9 mouse cellular contexts compared by ENCODE assay signal in the genomic region with DNA sequence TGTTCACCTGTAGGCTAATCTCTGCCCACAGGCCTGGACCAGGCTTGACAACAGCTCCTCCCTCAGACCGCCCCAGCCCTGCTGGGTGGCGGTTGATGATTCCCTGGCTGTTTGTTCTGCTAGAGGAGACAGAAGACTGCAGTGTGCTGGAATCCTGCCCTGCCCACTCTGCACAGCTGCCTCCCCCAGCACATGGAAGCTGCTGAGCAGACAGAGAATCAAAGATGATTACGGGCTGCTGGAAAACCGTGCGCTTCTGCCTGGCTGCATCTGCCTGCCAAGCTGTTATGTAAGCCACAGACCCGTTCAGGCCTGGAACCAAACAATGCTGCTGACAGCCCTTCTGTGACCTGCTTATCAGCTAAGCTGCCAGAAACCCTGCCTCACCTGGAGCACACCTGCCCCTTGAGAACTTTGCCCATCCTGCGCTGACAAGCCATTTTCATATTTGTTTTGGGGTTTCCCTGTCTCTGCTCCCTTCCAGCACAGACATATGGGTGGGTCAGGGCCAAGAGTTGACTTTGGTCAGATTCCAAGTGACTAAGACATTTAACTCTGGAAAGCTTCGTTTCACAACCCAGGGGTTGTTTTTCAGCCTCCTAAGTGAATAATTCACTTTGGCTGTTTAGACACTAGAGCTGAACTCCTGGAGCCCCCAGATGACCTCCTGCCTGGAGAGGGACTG. TPM values are rescaled to one million over a fixed set of nuclear protein-coding genes. Genes with fewer than 3 reads are reported as not detected.
DNase-seq lines count a peak whose midpoint lies in the region; ATAC-seq and TF ChIP-seq lines count a peak whose summit lies in the region.
"Had no signal": no experiment of that assay in that cellular context is flagged by ENCODE, and none has a peak within 500 bp of the region (broad histone marks: within the 10 kb centered on the region; RNA-seq: fewer than 3 reads in every experiment).

No protein-coding gene starts in this region.

- peak; percentile 94 for ATAC-seq in hindbrain, embryonic 15.5 days (ENCODE audit: low FRiP score, low read depth)
- ATAC-seq in lung, postnatal 0 days = peak; percentile 94

- intact Hi-C loops in gastrocnemius, adult 2 months (cut with DNase I) = no loop called here

- no peaks in the 10 kb centered on the region for H3K27me3 ChIP-seq in hindbrain, embryonic 15.5 days
- H3K27me3 ChIP-seq in lung, postnatal 0 days (replicated peaks; ENCODE audit: insufficient read depth, low read length) = no peaks in the 10 kb centered on the region

- H3K9me3 ChIP-seq in hindbrain, embryonic 15.5 days = no peaks in the 10 kb centered on the region
- no peaks in the 10 kb centered on the region for H3K9me3 ChIP-seq in lung, postnatal 0 days (ENCODE audit: low read length)

- DNase-seq in R1 (ENCODE audit: low read depth, low spot score) (peak; percentile 32), MN1 (ENCODE audit: low spot score) (no peak)
- DNase-seq in cerebellum, postnatal 36 days = peak; percentile 62 to 70
- DNase-seq in gastrocnemius, adult 2 months = peak; percentile 85
- peak; percentile 61 to 63 for DNase-seq in layer of hippocampus, postnatal 25 days (ENCODE audit: extremely low spot score in 1 of 2, low spot score in 1 of 2)
- peak; percentile 90 for DNase-seq in lung, postnatal 0 days (ENCODE audit: low spot score)
- peak; percentile 87 to 93 for DNase-seq in right cerebral cortex, postnatal 10 days (ENCODE audit: low spot score in 2 of 2)

- peak; percentile 38; the same call in 1 of the 2 replicates for TF ChIP-seq EP300 in lung, postnatal 0 days (IDR thresholded peaks at IDR 0.05)

- WGBS in hindbrain, embryonic 15.5 days = 16% methylated on average over 8 of the region's 8 CpGs
- WGBS in lung, postnatal 0 days = 13% methylated on average over 8 of the region's 8 CpGs

- peak overlapping the region; percentile 38 for H3K4me3 ChIP-seq in gastrocnemius, adult 2 months
- H3K4me3 ChIP-seq in hindbrain, embryonic 15.5 days = no peak overlapping the region
- H3K4me3 ChIP-seq in lung, postnatal 0 days (ENCODE audit: low read depth, low read length) = no peak overlapping the region

- no peak overlapping the region for H3K9ac ChIP-seq in hindbrain, embryonic 15.5 days
- H3K9ac ChIP-seq in lung, postnatal 0 days (replicated peaks; ENCODE audit: low read depth) = no peak overlapping the region

- H3K4me1 ChIP-seq in hindbrain, embryonic 15.5 days (replicated peaks) = peaks cover 13% of the 10 kb centered on the region
- H3K4me1 ChIP-seq in lung, postnatal 0 days (ENCODE audit: insufficient read depth, low read depth, low read length) = no peaks in the 10 kb centered on the region; the same call in 1 of the 2 replicates

- H3K4me2 ChIP-seq in hindbrain, embryonic 15.5 days = no peak overlapping the region
- H3K4me2 ChIP-seq in lung, postnatal 0 days (replicated peaks; ENCODE audit: low read depth, low read length) = peak overlapping the region; percentile 27; the same call in 1 of the 2 replicates

- peak overlapping the region; percentile 80 for H3K27ac ChIP-seq in gastrocnemius, adult 2 months
- H3K27ac ChIP-seq in hindbrain, embryonic 15.5 days (replicated peaks) = peak overlapping the region; percentile 68
- peak overlapping the region; percentile 68 for H3K27ac ChIP-seq in lung, postnatal 0 days (ENCODE audit: low read length)

- H3K36me3 ChIP-seq in hindbrain, embryonic 15.5 days = no peaks in the 10 kb centered on the region
- no peaks in the 10 kb centered on the region for H3K36me3 ChIP-seq in lung, postnatal 0 days (ENCODE audit: insufficient read depth, low read length)
- H3K36me3 ChIP-seq: G1E had no signal

- TF ChIP-seq CTCF in gastrocnemius, adult 2 months (IDR thresholded peaks at IDR 0.05) = no peak
- no peak for TF ChIP-seq CTCF in lung, postnatal 0 days (IDR thresholded peaks at IDR 0.05)

RNA-seq across cellular contexts. Expression of a gene that starts 50.7 kb away (rescaled TPM):
- total RNA-seq in gastrocnemius, adult 2 months (2021) = not detected
- 1.4 TPM in 2 replicates for polyA plus RNA-seq in hindbrain, embryonic 15.5 days (2015; fragmentation: Nextera tagmentation; extraction: Ambion mirVana)
- under 1 TPM; 0.31 to 0.37 TPM for total RNA-seq in layer of hippocampus, postnatal 25 days (2021)
- not detected in 2 replicates for polyA plus RNA-seq in lung, postnatal 0 days (2015; fragmentation: Nextera tagmentation; extraction: Ambion mirVana)
- polyA plus RNA-seq: G1E had no signal
